Mouse (Mus musculus) ZHBTc4 (cell line): ENCODE measurements at regions not wholly inside any gene's neighbourhood (a gene's known extent, or its start where the extent isn't known, plus 50 kb on each side); places are given as distances from the start of the nearest gene placed in this dataset.

ENCODE experiments used
- DNase-seq: peaks from one replicate; pipeline ENCODE4 v3.0.0-alpha.2; 2011; ENCODE audit warnings: low read depth, low spot score

- no peak for DNase-seq
These were observed 197.4 kb downstream of the Sox9 start for GRCm38 (mm10) chr11:112979413-112979812.

DNA sequence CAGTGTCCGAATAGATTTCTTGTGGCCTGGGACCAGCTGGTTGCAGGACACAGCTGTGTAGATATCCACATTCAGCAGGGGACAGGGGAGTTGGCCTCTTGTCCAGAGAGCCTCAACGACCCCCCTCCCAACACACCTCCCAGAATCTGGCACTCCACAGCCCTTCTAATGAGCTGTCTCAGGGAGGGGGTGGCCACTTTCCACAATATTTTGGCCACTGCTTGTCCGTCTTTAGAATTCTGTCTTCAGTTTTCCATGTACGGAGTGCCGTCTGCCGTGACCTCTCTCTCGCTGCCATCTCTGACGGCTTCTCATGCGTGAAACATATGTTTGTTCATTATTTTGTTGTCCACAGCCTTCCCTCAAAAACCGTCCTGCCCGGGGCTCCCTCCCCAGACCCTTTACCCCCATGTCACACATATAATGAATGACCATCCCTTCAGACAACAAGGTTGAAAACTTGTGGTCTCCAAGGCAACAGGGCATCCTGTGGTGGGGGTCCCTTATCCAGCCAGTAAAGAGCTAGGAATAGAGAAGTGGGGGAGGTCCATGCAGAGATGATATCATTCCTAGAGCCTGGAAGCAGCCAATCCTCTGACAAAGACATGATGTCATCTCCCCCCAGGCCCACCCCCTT lies 200.3 kb downstream of the Sox9 start:
- no peak for DNase-seq

GRCm38 (mm10) chr11:112982802-112983591 lies 201.0 kb downstream of the Sox9 start:
- DNase-seq, result no peak

DNA sequence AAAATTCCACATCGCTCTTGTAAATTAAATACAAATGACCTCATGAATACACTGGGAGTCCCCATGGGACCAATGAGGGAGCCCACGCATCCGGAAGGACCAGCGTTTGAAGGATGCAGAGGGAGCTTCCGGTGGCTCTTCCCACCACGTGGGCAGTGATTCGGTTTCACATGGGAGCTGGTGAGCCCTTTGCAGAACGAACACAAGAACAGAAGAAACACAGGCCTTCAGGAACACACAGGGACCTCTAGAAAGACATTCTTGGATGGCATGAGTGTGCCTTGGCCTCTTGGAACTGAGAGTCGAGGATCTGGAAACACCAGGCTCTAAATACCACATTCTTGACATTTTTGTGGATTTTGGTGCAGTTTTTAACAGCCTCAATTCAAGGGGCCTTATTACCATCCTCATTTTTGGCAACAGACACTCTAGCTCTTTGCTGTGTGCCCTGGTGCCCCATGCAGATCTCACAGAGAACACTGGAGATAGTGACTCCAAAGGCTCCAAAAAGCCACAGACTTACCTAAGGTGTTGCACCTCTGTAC lies 204.1 kb downstream of the Sox9 start:
- no peak for DNase-seq

GRCm38 (mm10) chr11:112987782-112988181 lies 205.8 kb downstream of the Sox9 start:
- no peak for DNase-seq

DNA sequence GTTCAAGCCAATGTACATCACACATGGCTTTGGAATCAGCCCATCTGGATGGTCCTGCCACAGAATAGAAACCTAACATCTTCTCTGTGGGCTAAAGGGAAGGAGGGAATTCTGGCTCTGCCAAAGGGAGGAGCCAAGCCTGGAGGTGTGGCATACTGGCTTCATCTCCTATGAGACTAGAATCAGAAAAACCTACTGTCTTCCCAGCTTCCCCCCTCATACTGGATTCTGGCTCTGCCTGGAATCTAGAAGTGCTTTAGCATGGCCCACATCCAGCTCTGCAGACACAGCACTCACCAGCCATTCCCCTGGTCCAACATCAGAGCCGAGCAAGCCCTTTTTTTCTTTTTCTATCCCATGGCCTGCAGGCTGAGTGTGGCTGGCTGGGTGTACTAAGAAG lies 206.9 kb downstream of the Sox9 start:
- DNase-seq, result no peak

- DNase-seq, result no peak
These were observed 208.0 kb downstream of the Sox9 start for GRCm38 (mm10) chr11:112989981-112990512.

GRCm38 (mm10) chr11:112990751-112991150 lies 208.7 kb downstream of the Sox9 start:
- no peak for DNase-seq

- DNase-seq, result no peak
These were observed 209.8 kb downstream of the Sox9 start for GRCm38 (mm10) chr11:112991862-112992261.

GRCm38 (mm10) chr11:112998777-112999583 lies 217.0 kb downstream of the Sox9 start:
- DNase-seq, result peak; percentile 59

DNA sequence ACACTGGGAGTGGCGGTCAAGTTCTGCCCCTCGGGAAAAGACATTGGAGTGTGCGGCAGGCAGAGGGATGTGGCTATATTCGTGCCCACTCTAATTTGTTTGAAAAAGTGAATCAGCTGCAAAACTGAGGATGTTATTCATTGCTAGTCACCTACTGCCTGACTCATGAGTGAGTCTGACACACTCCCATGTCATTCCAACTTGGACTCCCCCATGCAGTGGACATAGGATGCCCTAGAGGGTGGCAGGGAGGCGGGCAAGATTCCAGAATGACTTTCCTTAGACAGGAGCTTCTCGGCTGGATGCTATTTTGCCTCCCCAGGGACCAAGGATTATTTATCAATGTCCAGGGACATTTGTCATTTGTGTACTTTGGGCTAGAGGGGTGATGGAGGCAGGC lies 219.0 kb downstream of the Sox9 start:
- no peak for DNase-seq

DNA sequence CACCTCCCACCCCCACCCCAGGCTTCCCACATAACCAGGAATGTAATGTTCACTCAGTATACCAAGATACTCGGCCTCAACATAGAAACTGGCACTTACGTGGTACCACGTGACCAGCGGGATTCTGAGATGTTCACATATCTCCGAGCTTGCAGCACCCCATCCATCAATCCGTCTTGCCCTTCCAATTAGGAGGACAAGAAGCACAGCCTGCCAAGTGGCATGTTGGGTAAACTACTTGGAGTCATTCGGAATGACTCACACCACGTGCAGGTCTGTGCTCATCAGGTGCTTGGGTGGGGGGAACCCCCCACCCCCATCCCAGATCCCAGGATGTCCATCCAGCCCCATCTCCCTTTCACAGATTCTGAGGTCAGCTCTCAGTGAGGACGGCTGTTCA lies 223.9 kb downstream of the Sox9 start:
- no peak for DNase-seq

DNA sequence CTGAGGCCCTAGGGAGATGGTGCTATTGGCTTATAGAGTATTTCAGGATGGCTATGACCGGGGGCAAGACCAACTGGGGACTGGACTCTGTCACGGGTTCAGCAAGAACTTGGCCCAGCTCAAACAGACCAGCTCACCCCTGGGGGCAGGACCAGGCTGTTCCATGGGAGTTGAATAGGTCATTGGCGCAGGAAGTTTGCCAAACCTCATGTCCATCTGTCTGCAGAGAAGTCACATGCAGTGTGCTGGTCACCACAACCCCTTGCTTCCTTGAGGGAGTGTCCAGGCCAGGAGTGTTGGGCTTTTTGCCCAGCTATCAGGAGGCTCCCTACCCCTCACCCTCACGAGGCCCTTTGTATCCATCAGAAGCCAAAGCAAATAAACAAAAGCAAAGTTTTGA lies 226.5 kb downstream of the Sox9 start:
- DNase-seq, result no peak

- DNase-seq, result no peak
These were observed 227.4 kb downstream of the Sox9 start for GRCm38 (mm10) chr11:113009376-113009775.

DNA sequence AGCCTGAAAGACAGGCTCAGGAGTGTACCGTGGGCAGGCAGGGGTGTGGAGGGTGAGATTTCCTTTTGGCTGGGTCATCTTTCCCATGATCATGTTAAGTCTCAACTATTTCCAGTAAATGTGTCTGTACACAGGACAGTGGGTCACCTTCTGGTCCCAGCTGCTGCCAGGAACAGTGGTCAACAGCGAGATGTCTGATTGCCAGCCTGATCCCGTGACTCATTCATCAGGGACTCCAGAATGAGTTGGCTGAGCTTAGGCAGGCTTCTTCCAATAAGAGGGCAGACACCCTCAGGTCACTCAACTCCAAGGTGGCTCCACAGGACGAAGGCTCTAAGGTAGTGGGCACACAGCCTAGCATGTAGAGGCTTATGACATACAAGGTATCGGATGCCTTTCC lies 228.9 kb downstream of the Sox9 start:
- DNase-seq, result no peak

GRCm38 (mm10) chr11:113014186-113015010 lies 232.4 kb downstream of the Sox9 start:
- no peak for DNase-seq

- no peak for DNase-seq
These were observed 233.8 kb downstream of the Sox9 start for GRCm38 (mm10) chr11:113015686-113016304.

GRCm38 (mm10) chr11:113016801-113017715 lies 235.0 kb downstream of the Sox9 start:
- DNase-seq, result no peak

DNA sequence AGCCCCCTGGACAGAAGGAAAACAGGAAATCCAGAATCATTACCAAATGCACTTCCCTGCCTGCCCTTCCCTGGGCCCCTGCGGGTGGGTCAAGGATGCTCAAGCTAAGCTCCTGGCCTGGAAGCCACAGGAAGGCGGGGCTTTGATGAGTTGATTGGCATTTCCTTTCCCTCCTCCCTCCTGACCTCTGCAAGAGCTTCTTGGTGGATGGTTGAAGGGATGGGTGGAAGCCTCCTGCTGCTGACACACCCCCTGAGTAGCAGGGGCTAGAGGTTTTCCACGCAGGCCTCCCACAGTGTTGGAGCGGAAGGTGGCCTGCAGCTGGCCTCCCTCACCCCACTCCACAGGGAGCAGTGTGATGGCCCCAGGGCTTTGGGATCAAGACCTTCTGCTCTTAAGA lies 239.5 kb downstream of the Sox9 start:
- DNase-seq, result peak; percentile 82
